Comparison of ENCODE assay signal across 14 mouse cellular contexts in the genomic region with DNA sequence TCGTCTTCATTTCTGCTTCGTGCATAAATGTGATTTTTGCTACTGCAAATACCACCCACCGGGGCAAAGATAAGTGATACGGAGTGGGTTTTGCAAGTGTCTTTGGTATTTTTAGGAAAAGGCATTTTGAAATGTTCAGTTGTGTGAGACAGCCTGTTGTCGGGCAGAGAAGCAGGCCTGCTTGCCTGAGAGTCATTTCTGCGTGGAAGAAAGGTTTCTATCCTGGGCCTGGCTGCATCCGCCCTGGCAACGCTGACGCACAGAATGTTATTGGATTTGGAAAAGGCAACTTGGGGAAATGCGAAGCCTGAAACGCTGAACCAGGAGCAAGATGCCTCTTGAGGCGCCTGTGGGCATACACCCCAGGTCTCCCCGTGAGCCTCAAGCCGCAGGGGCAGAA. TPM values are rescaled to one million over a fixed set of nuclear protein-coding genes. Genes with fewer than 3 reads are reported as not detected.
DNase-seq lines count a peak whose midpoint lies in the region; ATAC-seq and TF ChIP-seq lines count a peak whose summit lies in the region.
"Had no signal": no experiment of that assay in that cellular context is flagged by ENCODE, and none has a peak within 500 bp of the region (broad histone marks: within the 10 kb centered on the region; RNA-seq: fewer than 3 reads in every experiment).

No protein-coding gene starts in this region.

- peak; percentile 86 for ATAC-seq in forebrain, postnatal 0 days
- no peak for ATAC-seq in forebrain, embryonic 14.5 days
- peak; percentile 90 for ATAC-seq in frontal cortex, adult (ENCODE audit: low TSS enrichment)
- ATAC-seq in intestine, postnatal 0 days = no peak
- ATAC-seq: activated CD4-positive, CD25-positive, alpha-beta regulatory T cell, adult 4 months had no signal

- peak overlapping the region; percentile 45; the same call in 1 of the 2 replicates for H3K27ac ChIP-seq in forebrain, postnatal 0 days (ENCODE audit: low read depth, low read length)
- no peak overlapping the region for H3K27ac ChIP-seq in forebrain, embryonic 14.5 days (ENCODE audit: low read depth, low read length)
- no peak overlapping the region for H3K27ac ChIP-seq in intestine, postnatal 0 days (ENCODE audit: low read depth, low read length)
- H3K27ac ChIP-seq in thymus, adult 2 months (ENCODE audit: control insufficient read depth, insufficient read depth, low read length) = no peak overlapping the region
- no peak overlapping the region for H3K27ac ChIP-seq in forebrain, embryonic 10.5 days
- H3K27ac ChIP-seq: hindbrain, postnatal 0 days had no signal

- TF ChIP-seq POLR2A in thymus, adult 2 months (IDR thresholded peaks at IDR 0.05; ENCODE audit: control insufficient read depth, extremely low read depth, insufficient read depth, low read length, poor library complexity) = no peak

- no peak overlapping the region for H3K4me3 ChIP-seq in forebrain, postnatal 0 days (ENCODE audit: low read depth, low read length)
- H3K4me3 ChIP-seq in forebrain, embryonic 14.5 days (ENCODE audit: low read depth, low read length) = no peak overlapping the region
- H3K4me3 ChIP-seq in intestine, postnatal 0 days (ENCODE audit: low read depth, low read length) = no peak overlapping the region
- H3K4me3 ChIP-seq in thymus, adult 2 months (ENCODE audit: control insufficient read depth, insufficient read depth, low read length) = no peak overlapping the region
- H3K4me3 ChIP-seq in forebrain, embryonic 10.5 days = no peak overlapping the region
- H3K4me3 ChIP-seq: erythroblast, embryonic 14.5 days had no signal

- WGBS in forebrain, postnatal 0 days = 75% methylated on average over 14 of the region's 14 CpGs
- WGBS in forebrain, embryonic 14.5 days = 94% methylated on average over 14 of the region's 14 CpGs
- WGBS in intestine, postnatal 0 days = 87% methylated on average over 14 of the region's 14 CpGs
- 95% methylated on average over 14 of the region's 14 CpGs for WGBS in thymus, adult 2 months
- 89% methylated on average over 14 of the region's 14 CpGs for WGBS in forebrain, embryonic 10.5 days

- H3K9ac ChIP-seq in forebrain, postnatal 0 days = no peak overlapping the region
- no peak overlapping the region for H3K9ac ChIP-seq in forebrain, embryonic 14.5 days (ENCODE audit: low read length)
- H3K9ac ChIP-seq in intestine, postnatal 0 days (ENCODE audit: low read depth, low read length) = no peak overlapping the region

- H3K27me3 ChIP-seq in forebrain, postnatal 0 days (ENCODE audit: insufficient read depth, low read length) = no peaks in the 10 kb centered on the region
- H3K27me3 ChIP-seq in forebrain, embryonic 14.5 days (replicated peaks; ENCODE audit: control insufficient read depth, insufficient read depth, low read length) = no peaks in the 10 kb centered on the region
- H3K27me3 ChIP-seq in intestine, postnatal 0 days (replicated peaks; ENCODE audit: control insufficient read depth, insufficient read depth, low read length) = no peaks in the 10 kb centered on the region
- no peaks in the 10 kb centered on the region for H3K27me3 ChIP-seq in thymus, adult 2 months (ENCODE audit: control insufficient read depth, insufficient read depth, low read length)
- H3K27me3 ChIP-seq in forebrain, embryonic 10.5 days (ENCODE audit: poor library complexity, severe bottlenecking) = no peaks in the 10 kb centered on the region

- H3K9me3 ChIP-seq in forebrain, postnatal 0 days (ENCODE audit: low read length) = no peaks in the 10 kb centered on the region
- 0 out of 2 replicates have a peak, but pooled peaks cover 4% of the 10 kb centered on the region for H3K9me3 ChIP-seq in forebrain, embryonic 14.5 days (replicated peaks; ENCODE audit: control insufficient read depth, low read length)
- H3K9me3 ChIP-seq in intestine, postnatal 0 days (ENCODE audit: control insufficient read depth) = no peaks in the 10 kb centered on the region
- H3K9me3 ChIP-seq in forebrain, embryonic 10.5 days = no peaks in the 10 kb centered on the region

- no peaks in the 10 kb centered on the region for H3K36me3 ChIP-seq in forebrain, postnatal 0 days (ENCODE audit: insufficient read depth)
- H3K36me3 ChIP-seq in forebrain, embryonic 14.5 days (ENCODE audit: control insufficient read depth, insufficient read depth, low read length) = no peaks in the 10 kb centered on the region
- no peaks in the 10 kb centered on the region for H3K36me3 ChIP-seq in intestine, postnatal 0 days (ENCODE audit: control insufficient read depth, insufficient read depth)
- no peaks in the 10 kb centered on the region for H3K36me3 ChIP-seq in thymus, adult 2 months (ENCODE audit: control insufficient read depth, insufficient read depth, low read length)
- no peaks in the 10 kb centered on the region for H3K36me3 ChIP-seq in forebrain, embryonic 10.5 days (replicated peaks)

- no peak overlapping the region for H3K4me2 ChIP-seq in forebrain, postnatal 0 days (ENCODE audit: low read depth)
- H3K4me2 ChIP-seq in forebrain, embryonic 14.5 days (ENCODE audit: low read length) = no peak overlapping the region
- no peak overlapping the region for H3K4me2 ChIP-seq in intestine, postnatal 0 days (replicated peaks; ENCODE audit: low read depth)

- peak; percentile 76 for DNase-seq in forebrain, postnatal 0 days
- DNase-seq in forebrain, embryonic 14.5 days (ENCODE audit: low spot score) = no peak
- peak; percentile 22 to 41 for DNase-seq in layer of hippocampus, postnatal 25 days (ENCODE audit: extremely low spot score in 1 of 2, low spot score in 1 of 2)
- peak; percentile 88 for DNase-seq in right cerebral cortex, adult 18-20 months
- DNase-seq in thymus, adult 2 months = no peak
- DNase-seq in forebrain, embryonic 10.5 days (ENCODE audit: extremely low spot score, low spot score) = no peak
- DNase-seq: heart, adult 11 months; thymus, postnatal 4 days had no signal

- TF ChIP-seq CTCF in forebrain, postnatal 0 days (IDR thresholded peaks at IDR 0.05; ENCODE audit: low read depth) = peak; percentile 20; the same call in 1 of the 2 replicates
- no peak for TF ChIP-seq CTCF in intestine, postnatal 0 days (IDR thresholded peaks at IDR 0.05; ENCODE audit: low read depth)
- TF ChIP-seq CTCF in thymus, adult 2 months (IDR thresholded peaks at IDR 0.05; ENCODE audit: borderline replicate concordance, control insufficient read depth, extremely low read depth, insufficient read depth, low read length, poor library complexity) = no peak

- H3K4me1 ChIP-seq in forebrain, postnatal 0 days (ENCODE audit: insufficient read depth) = no peaks in the 10 kb centered on the region
- H3K4me1 ChIP-seq in forebrain, embryonic 14.5 days (ENCODE audit: control insufficient read depth, insufficient read depth, low read length) = no peaks in the 10 kb centered on the region
- H3K4me1 ChIP-seq in intestine, postnatal 0 days (replicated peaks; ENCODE audit: control insufficient read depth, insufficient read depth, low read length) = no peaks in the 10 kb centered on the region
- no peaks in the 10 kb centered on the region for H3K4me1 ChIP-seq in thymus, adult 2 months (replicated peaks; ENCODE audit: control insufficient read depth, insufficient read depth, low read length)
- H3K4me1 ChIP-seq in forebrain, embryonic 10.5 days = no peaks in the 10 kb centered on the region

RNA-seq across cellular contexts. Expression of a gene that starts 16.3 kb away (rescaled TPM):
- 4.6 and 13.1 TPM in 2 replicates for total RNA-seq in forebrain, postnatal 0 days (2014; rRNA removed)
- polyA plus RNA-seq in forebrain, postnatal 0 days (2015; fragmentation: Nextera tagmentation; extraction: Ambion mirVana) = 3.0 and 3.3 TPM in 2 replicates
- 0.27 and 0.89 TPM in 2 replicates for polyA plus RNA-seq in forebrain, embryonic 14.5 days (2014; fragmentation: Nextera tagmentation; extraction: Ambion mirVana)
- total RNA-seq in layer of hippocampus, postnatal 25 days (2021) = 10 to 100 TPM; 28.0 to 30.4 TPM
- 4.1 and 4.3 TPM in 2 replicates for polyA plus RNA-seq in intestine, postnatal 0 days (2015; fragmentation: Nextera tagmentation; extraction: Ambion mirVana)
- 6.9 and 7.7 TPM in 2 replicates for polyA plus RNA-seq in thymus, adult 2 months (2012; rRNA removed)
- 0.04 TPM in 1 of 2 replicates, not detected in the other for polyA plus RNA-seq in forebrain, embryonic 10.5 days (2016; fragmentation: Nextera tagmentation; extraction: Ambion mirVana)
- polyA plus RNA-seq: C2C12; erythroblast, embryonic 14.5 days had no signal

Comparison
In these comparisons a context has a peak if more than half of its experiments do, and no peak if none do; other contexts are left out.
1. ATAC-seq: peak in forebrain, postnatal 0 days (single experiment) and frontal cortex, adult (single experiment); none in forebrain, embryonic 14.5 days (single experiment) and intestine, postnatal 0 days (single experiment).
2. DNase-seq: peak in forebrain, postnatal 0 days (single experiment), layer of hippocampus, postnatal 25 days (2 of 2) and right cerebral cortex, adult 18-20 months (single experiment); none in forebrain, embryonic 14.5 days (single experiment), thymus, adult 2 months (single experiment) and forebrain, embryonic 10.5 days (single experiment).